Mouse (Mus musculus): ENCODE data around the gene Cdh26.

The Cdh26 gene

GRCm38 (mm10) chr2:178508279-178508678 lies 77.9 kb downstream of the Cdh26 start:
- no peak for DNase-seq (ENCODE audit: low spot score)

- no peak for DNase-seq (ENCODE audit: low spot score)
Observed at GRCm38 (mm10) chr2:178513043-178513442, 82.7 kb downstream of the Cdh26 start.

GRCm38 (mm10) chr2:178513636-178514071 lies 83.3 kb downstream of the Cdh26 start:
- DNase-seq (ENCODE audit: low spot score), result peak; percentile 18

- no peak for DNase-seq (ENCODE audit: low spot score)
Observed at GRCm38 (mm10) chr2:178516421-178516820, 86.1 kb downstream of the Cdh26 start.

- DNase-seq (ENCODE audit: low spot score), result no peak
Observed at GRCm38 (mm10) chr2:178516941-178517340, 86.6 kb downstream of the Cdh26 start.

GRCm38 (mm10) chr2:178519321-178519720 lies 89.0 kb downstream of the Cdh26 start:
- no peak for DNase-seq (ENCODE audit: low spot score)

- DNase-seq (ENCODE audit: low spot score), result no peak
Observed at GRCm38 (mm10) chr2:178520216-178520615, 89.9 kb downstream of the Cdh26 start.

- no peak for DNase-seq (ENCODE audit: low spot score)
Observed at GRCm38 (mm10) chr2:178522331-178522730, 92.0 kb downstream of the Cdh26 start.

- DNase-seq (ENCODE audit: low spot score), result no peak
Observed at GRCm38 (mm10) chr2:178522786-178523185, 92.5 kb downstream of the Cdh26 start.

GRCm38 (mm10) chr2:178526776-178527175 lies 96.4 kb downstream of the Cdh26 start:
- no peak for DNase-seq (ENCODE audit: low spot score)

- DNase-seq (ENCODE audit: low spot score), result no peak
Observed at GRCm38 (mm10) chr2:178531226-178531625, 100.9 kb downstream of the Cdh26 start.

GRCm38 (mm10) chr2:178536574-178536973 lies 106.2 kb downstream of the Cdh26 start:
- no peak for DNase-seq (ENCODE audit: low spot score)
